Mouse (Mus musculus) thymus, adult 2 months (tissue): Measurements from ENCODE around the gene Xrcc3. TPM values are rescaled to one million over a fixed set of nuclear protein-coding genes. Genes with fewer than 3 reads are reported as not detected.

Source experiments
- DNase-seq: peaks from one replicate; pipeline ENCODE4 v3.0.0; 2021
- H3K27ac ChIP-seq: fragments of 200-500 bp; 2 replicates; pipeline ENCODE4 v1.5.1; 2012; ENCODE audit warnings: low read length, control low read depth; ENCODE audit not compliant: control insufficient read depth, insufficient read depth
- H3K27me3 ChIP-seq: fragments of 200-500 bp; 2 replicates; pipeline ENCODE4 v1.6.1; 2012; ENCODE audit warnings: mild to moderate bottlenecking, low read length, moderate library complexity, mixed read lengths; ENCODE audit not compliant: control insufficient read depth, insufficient read depth
- H3K36me3 ChIP-seq: fragments of 200-500 bp; 2 replicates; pipeline ENCODE4 v1.6.1; 2012; ENCODE audit warnings: mild to moderate bottlenecking, low read length, moderate library complexity; ENCODE audit not compliant: control insufficient read depth, insufficient read depth
- H3K4me1 ChIP-seq: fragments of 200-500 bp; replicated peaks from 2 replicates; pipeline ENCODE4 v1.6.1; 2012; ENCODE audit warnings: low read length; ENCODE audit not compliant: control insufficient read depth, insufficient read depth
- H3K4me3 ChIP-seq: fragments of 200-500 bp; 2 replicates; pipeline ENCODE4 v1.5.1; 2012; ENCODE audit warnings: mild to moderate bottlenecking, low read length, control low read depth, moderate library complexity; ENCODE audit not compliant: control insufficient read depth, insufficient read depth
- CTCF ChIP-seq: fragments of 200-500 bp; IDR thresholded peaks from 2 replicates; pipeline ENCODE4 v1.5.1; 2012; ENCODE audit warnings: mild to moderate bottlenecking, control low read depth, low read length, moderate library complexity, borderline replicate concordance; ENCODE audit not compliant: control insufficient read depth, poor library complexity, insufficient read depth; ENCODE audit errors: extremely low read depth
- POLR2A ChIP-seq: fragments of 200-500 bp; IDR thresholded peaks from 2 replicates; pipeline ENCODE4 v1.6.1; 2012; ENCODE audit warnings: mild to moderate bottlenecking, low read length, control low read depth, moderate library complexity; ENCODE audit not compliant: control insufficient read depth, poor library complexity, insufficient read depth; ENCODE audit errors: extremely low read depth
- WGBS: fragments of 180-500 bp; shearing (Covaris S2); methylation state at CpG from one replicate; pipeline ENCODE4 v1.1.7; 2018; 5-methylcytosine and 5-hydroxymethylcytosine counted together
- polyA plus RNA-seq: library from polyadenylated mRNA; depleted of rRNA; stranded (reverse); fragments of >200 nt; gene quantifications from 2 replicates; pipeline ENCODE4 v1.2.3, GENCODE M21; 2012

Gene Xrcc3
- polyA plus RNA-seq, 1 experiment = 22.1 TPM

DNA sequence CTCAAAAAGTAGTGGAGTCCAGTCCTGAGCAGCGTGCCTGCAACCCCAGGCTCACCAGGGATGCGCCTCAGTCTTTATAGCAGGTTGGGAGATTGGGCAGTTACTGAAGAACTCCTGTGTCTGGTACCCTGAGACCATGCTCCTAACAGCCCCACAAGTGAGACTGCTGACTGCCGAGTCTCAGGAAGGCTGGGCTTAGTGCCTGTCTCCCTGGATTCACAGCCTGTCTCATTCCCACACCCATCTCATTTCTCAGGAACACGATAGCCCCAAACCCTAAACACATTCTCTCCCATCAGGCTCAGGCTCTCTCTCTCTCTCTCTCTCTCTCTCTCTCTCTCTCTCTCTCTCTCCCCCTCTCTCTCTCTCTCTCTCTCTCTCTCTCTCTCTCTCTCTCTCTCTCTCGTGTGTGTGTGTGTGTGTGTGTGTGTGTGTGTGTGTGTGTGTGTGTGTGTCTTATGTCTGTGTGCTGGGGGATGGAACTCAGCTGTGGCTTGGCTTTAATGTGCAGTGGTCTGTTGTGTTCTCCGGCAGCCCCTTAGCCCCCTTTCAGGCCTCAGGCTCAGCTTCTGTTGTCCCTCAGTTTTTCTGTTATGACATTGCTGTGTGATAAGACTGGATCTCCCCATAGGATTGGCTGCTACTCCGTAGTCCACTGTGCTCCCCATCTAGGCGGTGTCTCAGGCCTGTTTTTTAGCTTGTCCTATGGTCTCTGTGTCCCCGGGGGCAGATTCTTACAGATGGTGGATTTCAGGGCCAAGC is 43.7 kb downstream of the Xrcc3 start:
- peaks cover 12% of the 10 kb centered on the region for H3K4me1 ChIP-seq
- 89% methylated on average over 8 of the region's 9 CpGs for WGBS
- TF ChIP-seq POLR2A = no peak
- TF ChIP-seq CTCF = no peak
- no peak overlapping the region for H3K4me3 ChIP-seq
- no peak overlapping the region for H3K27ac ChIP-seq
- peaks cover 18% of the 10 kb centered on the region for H3K36me3 ChIP-seq
- DNase-seq = no peak
- no peaks in the 10 kb centered on the region for H3K27me3 ChIP-seq

DNA sequence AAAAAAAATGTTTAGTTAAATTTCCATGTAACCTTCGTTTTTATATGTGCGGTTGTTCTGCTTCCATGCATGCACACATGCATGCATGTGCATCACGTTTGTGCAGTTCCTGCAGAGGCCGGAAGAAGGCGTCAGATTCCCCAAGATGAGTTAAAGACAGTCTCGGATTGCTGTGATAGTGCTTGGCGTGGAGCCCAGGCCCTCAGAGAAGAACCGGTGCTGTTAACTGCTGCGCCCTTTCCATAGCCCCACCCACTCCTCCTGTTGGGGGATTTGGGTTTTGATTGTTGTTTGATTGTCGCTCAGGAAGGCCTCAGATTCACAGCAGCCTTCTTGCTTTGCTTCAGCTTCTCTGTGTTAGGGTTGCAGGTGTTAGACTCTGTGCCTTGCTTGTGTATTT is 44.4 kb downstream of the Xrcc3 start:
- peaks cover 12% of the 10 kb centered on the region for H3K4me1 ChIP-seq
- TF ChIP-seq POLR2A (no peak), CTCF (no peak)
- peaks cover 18% of the 10 kb centered on the region for H3K36me3 ChIP-seq
- WGBS = 28% methylated on average over 10 of the region's 10 CpGs
- H3K27me3 ChIP-seq = no peaks in the 10 kb centered on the region
- H3K4me3 ChIP-seq = no peak overlapping the region
- DNase-seq = peak; percentile 35
- no peak overlapping the region for H3K27ac ChIP-seq

DNA sequence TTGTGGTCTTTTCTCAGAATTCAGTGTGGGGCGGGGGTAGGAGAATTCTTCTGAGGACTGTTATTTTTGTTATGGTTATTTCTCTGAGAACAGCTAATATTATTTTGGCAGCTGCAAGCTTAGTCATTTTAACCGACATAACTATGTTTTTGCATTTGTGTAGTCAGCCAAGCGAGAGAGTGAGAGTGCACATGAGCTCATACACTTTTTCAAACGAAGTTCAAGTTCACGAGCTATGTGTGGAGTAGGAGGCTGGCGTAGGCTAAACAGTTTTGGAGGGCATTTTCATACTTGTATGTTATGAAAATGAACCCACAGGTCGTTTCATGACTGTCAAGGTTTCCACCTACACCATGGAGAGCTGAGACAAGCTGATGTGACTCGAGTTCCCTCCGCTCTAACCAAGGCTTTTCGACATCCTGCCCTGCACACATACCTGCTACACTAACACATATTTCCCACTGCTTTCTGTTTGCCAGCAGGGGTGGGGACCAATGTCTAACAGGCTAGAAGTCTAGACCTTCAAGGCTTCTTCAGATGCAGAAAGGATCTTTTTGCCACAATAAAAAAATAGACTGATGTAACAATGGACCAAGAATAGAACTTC is 45.2 kb downstream of the Xrcc3 start:
- H3K36me3 ChIP-seq = peaks cover 12% of the 10 kb centered on the region
- WGBS = 90% methylated on average over 10 of the region's 10 CpGs
- no peak for TF ChIP-seq POLR2A
- TF ChIP-seq CTCF = no peak

DNA sequence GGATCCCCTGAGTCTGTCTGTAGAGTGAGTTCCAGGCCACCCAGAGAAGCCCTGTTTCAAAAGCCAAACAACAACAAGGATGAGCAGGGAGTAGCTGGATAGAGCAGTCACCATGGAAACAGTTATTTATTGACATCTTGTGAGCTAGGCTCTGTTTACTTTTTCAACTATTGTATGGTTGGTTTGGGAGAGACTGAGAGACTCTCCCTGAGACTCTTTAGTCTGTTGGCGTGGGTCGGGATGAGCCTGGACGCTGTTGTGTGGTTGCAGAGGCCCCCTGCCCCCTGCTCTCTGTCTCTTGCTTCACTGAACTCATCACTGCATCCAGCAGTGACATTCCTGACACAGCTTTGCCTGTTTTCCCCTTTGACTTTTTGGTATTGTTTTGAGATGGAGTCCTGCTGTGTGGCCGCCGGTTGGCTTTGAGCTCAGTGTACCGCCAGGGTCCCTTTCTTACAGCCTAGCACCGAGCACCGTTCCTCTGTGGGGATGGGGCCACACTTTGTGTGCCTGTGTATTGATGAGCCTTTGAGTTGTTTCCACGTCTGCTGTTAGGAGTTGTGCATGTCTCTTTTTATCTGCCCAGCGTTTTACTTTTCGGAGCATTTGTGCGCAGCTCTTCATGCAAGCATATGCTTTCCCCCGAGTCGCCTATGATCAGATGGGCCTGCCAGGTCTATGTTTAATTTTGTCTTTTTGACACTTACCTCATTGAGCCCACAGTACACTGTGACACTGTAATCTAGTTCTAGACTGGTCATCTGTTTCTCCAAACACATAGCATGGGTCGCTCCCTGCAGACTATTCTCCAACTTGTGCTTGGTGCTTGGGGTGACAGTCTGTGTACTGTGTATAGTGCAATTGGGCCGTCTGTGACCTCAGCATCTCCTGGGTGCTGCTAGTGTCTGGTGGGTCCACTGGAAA is 47.1 kb downstream of the Xrcc3 start:
- Histone ChIP-seq H3K4me3 (no peak overlapping the region), H3K27ac (no peak overlapping the region), H3K4me1 (peaks cover 12% of the 10 kb centered on the region), H3K36me3 (no peaks in the 10 kb centered on the region), H3K27me3 (no peaks in the 10 kb centered on the region)
- no peak for TF ChIP-seq POLR2A
- no peak for DNase-seq
- WGBS = 93% methylated on average over 16 of the region's 16 CpGs

More for the DNA sequence above, 45.2 kb downstream of the Xrcc3 start:
- H3K27me3 ChIP-seq = no peaks in the 10 kb centered on the region
- H3K27ac ChIP-seq = no peak overlapping the region
- peaks cover 12% of the 10 kb centered on the region for H3K4me1 ChIP-seq
- H3K4me3 ChIP-seq = no peak overlapping the region
- no peak for DNase-seq

DNA sequence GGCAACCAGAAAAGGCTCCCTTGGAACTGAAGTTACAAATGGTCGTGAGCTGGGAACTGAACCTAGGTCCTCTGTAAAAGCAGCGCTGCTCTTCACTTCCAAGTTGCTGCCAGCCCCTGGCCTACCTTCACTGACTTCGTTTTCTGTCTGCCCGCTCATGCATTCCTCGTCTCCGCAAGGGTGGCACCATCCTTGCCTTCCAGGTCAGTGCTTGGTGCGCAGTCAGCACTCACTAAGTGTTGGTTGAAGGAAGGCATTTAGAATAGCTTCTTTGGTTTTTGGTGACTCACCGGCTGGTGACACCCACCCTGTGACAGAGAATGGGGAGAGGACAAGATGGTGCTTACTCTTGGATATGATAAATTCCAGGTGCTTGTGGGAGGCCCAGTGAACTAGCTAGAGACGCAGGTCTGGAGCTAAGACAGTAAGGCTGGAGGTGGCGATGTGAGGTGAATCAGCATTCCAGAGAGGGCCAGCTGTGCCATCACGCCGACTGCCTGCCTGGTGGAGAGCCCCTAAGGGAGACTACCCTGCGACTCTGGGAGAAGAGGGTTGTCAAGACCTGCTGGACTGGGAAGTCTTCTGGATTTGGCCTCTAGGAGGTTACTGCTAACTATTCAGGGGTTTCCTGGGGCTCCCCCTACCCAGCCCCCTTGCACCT is 50.9 kb downstream of the Xrcc3 start:
- Histone ChIP-seq H3K4me1 (peaks cover 16% of the 10 kb centered on the region), H3K36me3 (no peaks in the 10 kb centered on the region), H3K27me3 (no peaks in the 10 kb centered on the region), H3K27ac (no peak overlapping the region), H3K4me3 (no peak overlapping the region)
- WGBS = 97% methylated on average over 13 of the region's 13 CpGs
- no peak for DNase-seq
- TF ChIP-seq CTCF (no peak), POLR2A (no peak)

DNA sequence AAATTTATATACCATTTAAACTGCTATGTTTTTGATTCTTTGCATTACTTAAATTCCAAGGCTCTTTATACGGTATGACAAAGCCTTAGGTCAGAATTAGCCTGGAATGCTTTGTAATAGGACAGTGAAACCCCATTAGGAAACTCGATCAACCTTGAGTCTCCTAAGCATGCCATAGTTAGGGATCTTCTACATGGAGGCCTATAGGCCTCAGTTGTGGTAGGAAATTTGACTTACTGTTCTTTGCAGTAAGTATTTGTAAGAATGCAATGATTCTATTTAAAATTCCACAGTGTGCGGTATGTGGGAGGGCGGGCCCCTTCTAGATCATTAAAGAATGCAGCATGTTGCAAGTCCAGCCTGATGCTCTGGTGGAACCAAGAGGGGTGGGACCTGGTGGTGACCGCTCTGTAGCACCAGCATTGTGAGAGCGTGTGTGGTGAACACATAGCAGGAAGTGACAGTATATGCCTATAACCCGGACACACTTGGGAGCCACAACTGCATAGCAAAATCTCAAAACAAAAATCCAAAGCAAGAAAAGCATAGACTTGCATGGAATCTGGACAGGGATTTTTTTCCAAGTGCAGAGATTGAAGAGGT is 53.3 kb downstream of the Xrcc3 start:
- 90% methylated on average over 7 of the region's 7 CpGs for WGBS
- TF ChIP-seq POLR2A (no peak), CTCF (no peak)
- Histone ChIP-seq H3K4me3 (no peak overlapping the region), H3K36me3 (no peaks in the 10 kb centered on the region), H3K4me1 (peaks cover 16% of the 10 kb centered on the region), H3K27ac (no peak overlapping the region), H3K27me3 (no peaks in the 10 kb centered on the region)
- no peak for DNase-seq
